Mouse (Mus musculus) Patski (cell line): ENCODE measurements at regions not wholly inside any gene's neighbourhood (a gene's known extent, or its start where the extent isn't known, plus 50 kb on each side); places are given as distances from the start of the nearest gene placed in this dataset.

Experiments
- ATAC-seq: fragments of 100-300 bp; one replicate; pipeline ENCODE4 v1.8.0; 2021
- CTCF ChIA-PET: fragments of 350-600 bp; sonication (Branson Sonifier 250); formaldehyde crosslinking; loops from one replicate; lab custom pipeline; 2022; ENCODE audit warnings: inconsistent platforms; lab: Charles Lee
- POLR2A ChIA-PET: fragments of 350-600 bp; sonication (Branson Sonifier 250); formaldehyde crosslinking; loops from one replicate; lab custom pipeline; 2022; ENCODE audit warnings: antibody characterized with exemption, inconsistent platforms; lab: Charles Lee
- DNase-seq: peaks from one replicate; pipeline ENCODE4 v3.0.0-alpha.2; 2011; ENCODE audit warnings: low read depth, low spot score
- H3K27me3 ChIP-seq: fragments of 371-371 bp; one replicate; pipeline ENCODE4 v1.5.1; 2021
- CTCF ChIP-seq: fragments of 100-300 bp; IDR thresholded peaks from one replicate; pipeline ENCODE4 v1.5.1; 2021
- in situ Hi-C: fragments of 300-500 bp; cut with MboI; formaldehyde crosslinking; loops from 3 replicates; pipeline ENCODE4 v1.11.1; 2018; ENCODE audit warnings: low pct_unique_long_range_greater_than_20kb, mixed read lengths

DNA sequence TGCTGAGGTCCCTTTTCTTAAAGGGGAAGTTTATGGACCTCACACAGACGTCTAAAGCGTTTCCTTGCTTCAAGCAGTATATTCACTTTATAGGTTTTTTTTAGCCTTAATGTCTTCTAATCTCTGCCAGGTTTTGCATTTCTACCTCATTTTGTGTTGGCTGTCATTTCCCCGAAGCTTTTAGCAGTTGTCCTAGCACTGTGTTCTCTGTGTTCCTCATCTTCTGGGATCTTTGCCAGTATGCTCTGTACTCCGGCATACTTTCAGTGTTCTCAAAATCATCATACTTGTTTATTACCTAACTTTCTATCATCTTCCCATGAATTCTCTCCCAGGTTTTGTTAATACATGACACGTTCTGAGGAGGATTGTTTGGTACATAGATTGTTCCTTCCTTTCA, 333.5 kb upstream of the Lsamp start:
- in situ Hi-C loops: no loop called here
- no peak for ATAC-seq
- no peak for DNase-seq
- CTCF ChIA-PET: no interaction called here
- TF ChIP-seq CTCF: no peak
- POLR2A ChIA-PET: no interaction called here
- H3K27me3 ChIP-seq: no peaks in the 10 kb centered on the region

- POLR2A ChIA-PET: no interaction called here
- H3K27me3 ChIP-seq: no peaks in the 10 kb centered on the region
- ATAC-seq (no peak), DNase-seq (no peak)
- CTCF ChIA-PET: no interaction called here
- in situ Hi-C loops: no loop called here
- TF ChIP-seq CTCF: no peak
Observed at GRCm38 (mm10) chr16:39667905-39668304, 316.3 kb upstream of the Lsamp start.

GRCm38 (mm10) chr16:39672096-39672985, 311.8 kb upstream of the Lsamp start:
- in situ Hi-C loops: no loop called here
- CTCF ChIA-PET: interaction anchor here (0.6 kb wide), 1 partner anchor 692 kb away, joined by 3 read pairs; no protein-coding TSS in a partner anchor
- DNase-seq: no peak
- ATAC-seq: no peak
- TF ChIP-seq CTCF: no peak
- POLR2A ChIA-PET: no interaction called here
- peaks cover 6% of the 10 kb centered on the region for H3K27me3 ChIP-seq

DNA sequence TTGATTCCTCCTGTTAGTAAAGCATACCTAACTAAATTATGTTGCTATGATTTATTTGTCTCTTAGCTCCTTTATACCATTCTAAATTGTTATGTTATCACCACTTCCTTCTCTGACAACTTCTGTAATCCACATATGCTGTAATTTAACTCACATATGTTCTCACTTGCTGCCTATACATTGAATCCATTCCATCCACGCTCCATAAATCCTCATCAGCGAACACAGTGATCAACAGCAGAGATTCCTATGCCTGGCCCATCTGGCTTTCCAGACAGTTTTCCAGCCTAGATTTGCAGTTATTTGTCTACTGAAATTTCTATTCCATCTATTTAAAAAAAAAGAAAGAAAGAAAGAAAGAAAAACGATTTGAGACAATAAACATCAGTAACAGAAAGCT, 308.4 kb upstream of the Lsamp start:
- in situ Hi-C loops: no loop called here
- POLR2A ChIA-PET: no interaction called here
- DNase-seq (no peak), ATAC-seq (no peak)
- H3K27me3 ChIP-seq: peaks cover 10% of the 10 kb centered on the region
- CTCF ChIA-PET: no interaction called here
- TF ChIP-seq CTCF: no peak

GRCm38 (mm10) chr16:39678285-39678684, 305.9 kb upstream of the Lsamp start:
- no peak for TF ChIP-seq CTCF
- ChIA-PET CTCF (no interaction called here), POLR2A (no interaction called here)
- ATAC-seq (no peak), DNase-seq (no peak)
- in situ Hi-C loops: no loop called here
- peaks cover 9% of the 10 kb centered on the region for H3K27me3 ChIP-seq

DNA sequence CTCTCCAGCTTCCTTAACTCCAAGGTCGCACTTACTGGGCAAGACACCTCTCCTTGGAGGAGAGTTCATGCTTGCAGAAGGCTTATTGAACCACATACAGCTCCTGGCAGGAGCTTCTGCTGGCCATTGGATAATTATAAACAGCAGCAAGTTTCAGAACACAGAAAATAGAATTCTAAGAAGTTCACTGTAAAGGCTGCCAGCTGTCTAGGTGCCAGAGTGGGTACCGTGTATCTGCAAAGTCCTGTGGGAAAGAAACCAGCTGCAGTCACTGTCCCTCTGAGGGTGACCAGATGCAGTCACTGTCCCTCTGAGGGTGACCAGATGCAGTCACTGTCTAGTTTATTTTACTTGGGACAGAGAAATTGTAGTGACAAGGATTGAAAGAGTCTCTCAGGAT, 291.1 kb upstream of the Lsamp start:
- CTCF ChIA-PET: no interaction called here
- POLR2A ChIA-PET: no interaction called here
- ATAC-seq: no peak
- DNase-seq: no peak
- no peak for TF ChIP-seq CTCF
- H3K27me3 ChIP-seq: no peaks in the 10 kb centered on the region
- in situ Hi-C loops: no loop called here

DNA sequence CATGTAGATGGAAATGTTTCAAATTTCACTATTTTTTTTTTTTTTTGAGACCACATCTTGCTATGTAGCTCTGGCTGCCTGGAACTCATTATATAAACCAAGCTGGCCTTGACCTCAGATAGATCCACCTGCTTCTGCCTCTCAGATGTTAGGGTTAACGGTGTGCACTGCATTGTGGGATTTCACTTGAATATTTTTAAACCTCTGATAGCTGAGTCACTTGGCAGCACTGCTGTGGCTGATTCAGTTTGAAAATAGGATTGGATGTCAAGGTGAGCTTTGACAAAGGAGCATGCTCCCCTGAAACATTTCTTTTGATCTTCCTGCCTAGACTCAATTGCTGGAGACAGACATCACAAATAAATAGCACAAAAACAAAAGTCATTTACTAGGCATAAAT, 288.3 kb upstream of the Lsamp start:
- no peaks in the 10 kb centered on the region for H3K27me3 ChIP-seq
- no peak for DNase-seq
- CTCF ChIA-PET: no interaction called here
- no peak for ATAC-seq
- no peak for TF ChIP-seq CTCF
- POLR2A ChIA-PET: no interaction called here
- in situ Hi-C loops: no loop called here

DNA sequence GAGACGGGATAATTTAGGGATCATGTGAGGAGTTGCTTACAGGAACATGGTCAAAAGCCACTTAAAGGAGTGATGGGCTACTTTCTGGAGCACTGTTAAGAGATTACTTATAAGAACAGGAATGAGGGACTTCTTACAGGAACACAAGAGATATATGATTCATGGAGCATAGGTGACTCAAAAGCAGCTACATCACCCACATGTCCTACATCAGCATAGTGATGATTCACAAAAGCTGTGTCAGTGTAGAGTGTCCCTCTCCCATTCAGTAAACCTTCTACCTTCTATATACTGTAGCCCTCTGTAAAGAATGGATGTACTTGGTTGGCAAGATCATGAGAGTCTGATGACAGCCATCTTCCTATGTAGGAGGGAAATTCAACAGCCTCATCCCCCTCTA, 285.0 kb upstream of the Lsamp start:
- DNase-seq (no peak), ATAC-seq (no peak)
- CTCF ChIA-PET: no interaction called here
- POLR2A ChIA-PET: no interaction called here
- in situ Hi-C loops: no loop called here
- TF ChIP-seq CTCF: no peak
- H3K27me3 ChIP-seq: no peaks in the 10 kb centered on the region

GRCm38 (mm10) chr16:39706131-39706530, 278.0 kb upstream of the Lsamp start:
- peaks cover 5% of the 10 kb centered on the region for H3K27me3 ChIP-seq
- DNase-seq: no peak
- ChIA-PET CTCF (no interaction called here), POLR2A (no interaction called here)
- in situ Hi-C loops: no loop called here
- ATAC-seq: no peak
- no peak for TF ChIP-seq CTCF

DNA sequence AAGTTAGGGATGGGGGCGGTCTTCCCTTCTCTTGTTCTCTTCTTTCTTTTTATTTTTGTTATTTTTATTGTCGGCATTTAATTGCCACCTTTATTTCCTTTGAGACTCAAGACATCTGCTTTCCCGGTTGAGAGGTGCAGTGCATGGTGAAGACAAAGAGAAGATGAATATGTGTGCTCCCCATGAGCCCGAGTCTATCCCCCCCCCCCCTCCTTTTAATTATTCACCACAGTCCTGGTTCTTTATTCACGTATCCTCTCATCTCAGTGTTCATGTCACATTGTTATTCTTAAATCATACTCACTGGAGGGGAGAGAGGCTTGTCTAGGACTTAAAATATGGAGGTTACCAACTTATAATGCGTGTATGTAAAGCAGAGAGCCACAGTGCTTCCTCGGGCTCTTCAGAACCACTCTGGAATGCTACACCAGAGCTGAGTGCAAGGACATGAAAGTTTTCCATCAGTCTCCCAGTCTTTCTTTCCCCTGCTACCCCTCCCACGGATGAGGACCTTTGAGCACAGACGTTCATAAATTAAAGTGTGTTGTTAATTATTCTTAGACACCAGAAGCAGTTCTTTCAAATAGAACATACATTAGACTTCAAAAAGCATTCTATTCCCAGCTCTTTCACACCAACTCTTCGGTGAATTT, 274.6 kb upstream of the Lsamp start:
- peaks cover 5% of the 10 kb centered on the region for H3K27me3 ChIP-seq
- TF ChIP-seq CTCF: no peak
- ChIA-PET POLR2A (no interaction called here), CTCF (no interaction called here)
- ATAC-seq (no peak), DNase-seq (no peak)
- in situ Hi-C loops: no loop called here

- no peak for TF ChIP-seq CTCF
- no peaks in the 10 kb centered on the region for H3K27me3 ChIP-seq
- ChIA-PET CTCF (no interaction called here), POLR2A (no interaction called here)
- no peak for ATAC-seq
- no peak for DNase-seq
- in situ Hi-C loops: no loop called here
Observed at GRCm38 (mm10) chr16:39727586-39727985, 256.6 kb upstream of the Lsamp start.
